Mouse (Mus musculus) G1E-ER4 (cell line): ENCODE data around the gene Mymx. TPM values are rescaled to one million over a fixed set of nuclear protein-coding genes. Genes with fewer than 3 reads are reported as not detected.

Experiments used
- GATA1 ChIP-seq: IDR thresholded peaks from one replicate; pipeline ENCODE4 v1.8.0; 2012; ENCODE audit warnings: low read length, inconsistent platforms
- polyA plus RNA-seq: library from polyadenylated mRNA; stranded (reverse); fragments of >175 nt; gene quantifications from 2 replicates; pipeline ENCODE4 v1.2.3, GENCODE M21; 2012

Mymx gene
- polyA plus RNA-seq, 1 experiment, result not detected

DNA sequence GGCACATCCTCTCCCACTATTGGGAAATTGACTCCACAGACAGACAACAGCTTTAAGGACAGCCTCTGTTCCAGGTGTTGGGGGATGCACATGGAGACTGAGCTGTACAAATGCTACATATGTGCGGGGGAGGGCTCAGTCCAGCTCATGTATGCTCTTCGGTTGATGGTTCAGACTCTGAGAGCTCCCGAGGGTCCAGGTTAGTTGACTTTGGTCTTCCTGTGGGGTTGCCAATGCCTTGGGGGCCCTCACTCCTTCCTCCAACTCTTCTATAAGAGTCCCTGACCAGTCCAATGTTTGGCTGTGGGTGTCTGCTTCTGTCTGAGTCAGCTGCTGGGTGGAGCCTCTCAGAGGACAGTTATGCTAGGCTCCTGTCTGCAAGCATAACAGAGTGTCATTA is 48.8 kb downstream of the Mymx start:
- TF ChIP-seq GATA1, result no peak

DNA sequence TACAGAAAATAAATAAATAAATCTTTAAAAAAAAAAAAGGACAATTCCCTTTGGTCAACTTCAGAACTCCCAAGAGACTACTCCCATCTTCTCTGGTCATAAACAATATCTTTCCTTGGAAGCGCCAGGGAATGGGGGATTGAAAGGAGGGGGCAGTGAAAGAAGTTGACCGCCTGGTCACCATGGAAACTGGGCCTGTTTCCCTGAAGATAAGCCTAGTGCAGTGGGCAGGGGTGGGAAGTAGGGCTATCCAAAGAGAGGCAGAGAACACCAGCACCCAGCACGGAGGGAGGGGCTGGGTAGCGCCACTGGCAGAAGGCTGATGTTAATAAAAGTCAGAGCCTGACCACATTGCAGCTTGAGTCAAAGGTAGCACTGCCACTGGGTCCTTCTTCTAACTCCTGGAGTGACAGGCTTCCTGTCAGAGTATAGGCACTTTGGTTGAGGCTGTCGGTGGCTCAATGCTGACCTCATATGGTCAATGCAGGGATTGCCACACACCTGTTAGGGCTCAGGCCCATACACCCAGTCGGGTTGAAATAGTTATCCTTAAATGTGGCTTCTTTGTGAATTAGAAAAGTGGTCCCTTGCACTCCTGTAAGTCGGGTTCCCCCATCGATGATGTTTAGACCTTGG is 50.0 kb downstream of the Mymx start:
- no peak for TF ChIP-seq GATA1

DNA sequence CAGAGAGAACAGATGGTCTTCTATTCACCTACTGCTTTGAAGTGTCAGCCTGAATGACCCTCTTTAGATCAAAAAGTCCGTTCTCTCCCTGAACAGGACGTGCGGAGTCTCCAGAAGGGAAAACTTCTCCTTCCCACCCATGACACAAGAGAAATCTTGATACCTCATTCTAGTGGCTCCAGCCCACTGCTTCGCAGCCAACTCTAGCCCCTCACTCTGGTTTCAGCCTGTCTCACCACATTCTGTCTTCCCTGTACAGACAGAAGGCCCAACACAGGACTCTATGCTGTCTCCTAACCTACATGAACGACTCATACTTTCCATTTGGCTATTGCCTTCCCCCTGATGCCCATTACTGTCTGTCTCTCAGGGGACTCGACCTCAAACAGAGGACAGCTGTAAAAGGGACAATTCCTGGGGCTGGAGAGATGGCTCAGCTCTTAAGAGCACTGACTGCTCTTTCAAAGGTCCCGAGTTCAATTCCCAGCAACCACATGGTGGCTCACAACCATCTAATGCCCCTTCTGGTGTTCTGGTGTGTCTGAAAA is 50.6 kb downstream of the Mymx start:
- TF ChIP-seq GATA1, result no peak

Other genes with a start within 250 kb of the Mymx start
- 4.4 and 5.0 TPM in 2 replicates for gene Cdc5l, start 168.4 kb downstream of the Mymx start, polyA plus RNA-seq
- gene Spats1, start 126.7 kb downstream of the Mymx start, polyA plus RNA-seq, result not detected in 2 replicates
- gene Aars2, start 95.3 kb downstream of the Mymx start, polyA plus RNA-seq, result 37.7 and 45.9 TPM in 2 replicates
- gene Tcte1, start 78.7 kb downstream of the Mymx start, polyA plus RNA-seq, result not detected in 2 replicates
- gene Tmem151b, start 52.4 kb downstream of the Mymx start, polyA plus RNA-seq, result not detected in 2 replicates
- 2.7 and 2.9 TPM in 2 replicates for gene Nfkbie, start 46.4 kb downstream of the Mymx start, polyA plus RNA-seq
- gene Slc35b2, start 38.2 kb downstream of the Mymx start, polyA plus RNA-seq, result 34.0 and 66.2 TPM in 2 replicates
- 319 and 874 TPM in 2 replicates for gene Hsp90ab1, start 28.8 kb downstream of the Mymx start, polyA plus RNA-seq
- gene Slc29a1, start 2.5 kb downstream of the Mymx start, polyA plus RNA-seq, result 136 and 228 TPM in 2 replicates
- gene Capn11, start 57.2 kb upstream of the Mymx start, polyA plus RNA-seq, result not detected in 2 replicates
- gene Mrpl14, start 84.2 kb upstream of the Mymx start, polyA plus RNA-seq, result 267 and 359 TPM in 2 replicates
- 21.1 and 21.4 TPM in 2 replicates for gene Tmem63b, start 84.8 kb upstream of the Mymx start, polyA plus RNA-seq
- gene 1600014C23Rik, start 131.7 kb upstream of the Mymx start, polyA plus RNA-seq, result 0.53 and 1.1 TPM in 2 replicates